Mouse (Mus musculus) lung, postnatal 36 days (tissue): ENCODE measurements at regions not wholly inside any gene's neighbourhood (a gene's known extent, or its start where the extent isn't known, plus 50 kb on each side); places are given as distances from the start of the nearest gene placed in this dataset.
"Not testable (repeated sequence)": the region's sequence is repeated elsewhere in the genome, so short reads cannot be mapped to it uniquely, and the experiment has no call there.

Source experiments
- DNase-seq: peaks from one replicate; pipeline ENCODE4 v3.0.0; 2022; ENCODE audit warnings: mixed read lengths

- DNase-seq = no peak
Measured at GRCm38 (mm10) chr12:45590191-45590590, 515.7 kb upstream of the Stxbp6 start.

GRCm38 (mm10) chr12:45585763-45586162 is 511.3 kb upstream of the Stxbp6 start:
- no peak for DNase-seq

GRCm38 (mm10) chr12:45563325-45564030 is 489.0 kb upstream of the Stxbp6 start:
- no peak for DNase-seq

GRCm38 (mm10) chr12:45562637-45563220 is 488.2 kb upstream of the Stxbp6 start:
- no peak for DNase-seq

GRCm38 (mm10) chr12:45561889-45562288 is 487.4 kb upstream of the Stxbp6 start:
- no peak for DNase-seq

- no peak for DNase-seq
Measured at GRCm38 (mm10) chr12:45561362-45561761, 486.9 kb upstream of the Stxbp6 start.

- not testable (repeated sequence) for DNase-seq
Measured at GRCm38 (mm10) chr12:45549906-45550305, 475.4 kb upstream of the Stxbp6 start.

GRCm38 (mm10) chr12:45519554-45519953 is 445.0 kb upstream of the Stxbp6 start:
- DNase-seq = no peak

- DNase-seq = no peak
Measured at GRCm38 (mm10) chr12:45514459-45514858, 439.9 kb upstream of the Stxbp6 start.

GRCm38 (mm10) chr12:45507400-45507982 is 433.0 kb upstream of the Stxbp6 start:
- DNase-seq = no peak

- no peak for DNase-seq
Measured at GRCm38 (mm10) chr12:45499834-45500233, 425.3 kb upstream of the Stxbp6 start.

GRCm38 (mm10) chr12:45498230-45498629 is 423.7 kb upstream of the Stxbp6 start:
- no peak for DNase-seq

- no peak for DNase-seq
Measured at GRCm38 (mm10) chr12:45489029-45489428, 414.5 kb upstream of the Stxbp6 start.

- no peak for DNase-seq
Measured at GRCm38 (mm10) chr12:45476881-45477280, 402.4 kb upstream of the Stxbp6 start.

- DNase-seq = no peak
Measured at GRCm38 (mm10) chr12:45468093-45468492, 393.6 kb upstream of the Stxbp6 start.

- DNase-seq = no peak
Measured at GRCm38 (mm10) chr12:45467058-45467457, 392.5 kb upstream of the Stxbp6 start.

- DNase-seq = no peak
Measured at GRCm38 (mm10) chr12:45466066-45466465, 391.6 kb upstream of the Stxbp6 start.

GRCm38 (mm10) chr12:45464952-45465351 is 390.4 kb upstream of the Stxbp6 start:
- DNase-seq = no peak

GRCm38 (mm10) chr12:45458746-45459145 is 384.2 kb upstream of the Stxbp6 start:
- DNase-seq = not testable (repeated sequence)

GRCm38 (mm10) chr12:45443512-45444190 is 369.1 kb upstream of the Stxbp6 start:
- peak; percentile 24 for DNase-seq

GRCm38 (mm10) chr12:45442474-45442873 is 368.0 kb upstream of the Stxbp6 start:
- DNase-seq = no peak

GRCm38 (mm10) chr12:45439745-45440144 is 365.2 kb upstream of the Stxbp6 start:
- DNase-seq = no peak

- DNase-seq = no peak
Measured at GRCm38 (mm10) chr12:45437271-45437670, 362.8 kb upstream of the Stxbp6 start.

- DNase-seq = no peak
Measured at GRCm38 (mm10) chr12:45399436-45399835, 324.9 kb upstream of the Stxbp6 start.
